Mouse (Mus musculus) sigmoid colon, adult 10 weeks (tissue): ENCODE data around the gene Psma5. TPM values are rescaled to one million over a fixed set of nuclear protein-coding genes. Genes with fewer than 3 reads are reported as not detected.

ENCODE experiments used
- polyA plus RNA-seq: library from polyadenylated mRNA; stranded (reverse); fragments of 350-450 nt; fragmentation: Illumina TruSeq; extraction: RNeasy Lipid Tissue Mini Kit (QIAGEN cat#74804); gene quantifications from one replicate; pipeline ENCODE4 v1.2.3, GENCODE M21; 2014; ENCODE audit warnings: low read depth, low replicate concordance

Gene Psma5
- polyA plus RNA-seq = 94.0 TPM

GRCm38 (mm10) chr3:108256719-108257637, at the start of gene Psma5:
Gene Psma5 (plus strand): TSS chr3:108256926.

GRCm38 (mm10) chr3:108210771-108211139, 46.0 kb upstream of the Psma5 start, which contains the start of gene Atxn7l2:
Gene Atxn7l2 (minus strand): TSS chr3:108210934.

GRCm38 (mm10) chr3:108226558-108227350, 30.0 kb upstream of the Psma5 start, which contains the start of gene Sypl2:
Gene Sypl2 (minus strand): TSS chr3:108226648.

GRCm38 (mm10) chr3:108283781-108284601, 27.3 kb downstream of the Psma5 start, which contains the start of gene Sort1:
Gene Sort1 (plus strand): TSS chr3:108284082.

Other genes with a start within 250 kb of the Psma5 start
- 29.8 TPM for gene Gstm1, start 239.0 kb upstream of the Psma5 start, polyA plus RNA-seq
- gene Gstm4, start 212.0 kb upstream of the Psma5 start, polyA plus RNA-seq = 2.9 TPM
- 7.4 TPM for gene Ampd2, start 170.3 kb upstream of the Psma5 start, polyA plus RNA-seq
- 0.88 TPM for gene Gnat2, start 164.1 kb upstream of the Psma5 start, polyA plus RNA-seq
- 306 TPM for gene Gnai3, start 110.8 kb upstream of the Psma5 start, polyA plus RNA-seq
- gene Gpr61, start 102.0 kb upstream of the Psma5 start, polyA plus RNA-seq = 0.16 TPM
- 7.9 TPM for gene Amigo1, start 70.6 kb upstream of the Psma5 start, polyA plus RNA-seq
- 12.4 TPM for gene Cyb561d1, start 55.7 kb upstream of the Psma5 start, polyA plus RNA-seq
- gene Atxn7l2, start 46.0 kb upstream of the Psma5 start, polyA plus RNA-seq = 0.91 TPM
- 0.19 TPM for gene Sypl2, start 30.3 kb upstream of the Psma5 start, polyA plus RNA-seq
- gene Sort1, start 27.2 kb downstream of the Psma5 start, polyA plus RNA-seq = 149 TPM
- not detected for gene Mybphl, start 108.0 kb downstream of the Psma5 start, polyA plus RNA-seq
- gene Psrc1, start 126.9 kb downstream of the Psma5 start, polyA plus RNA-seq = 0.91 TPM
- gene Celsr2, start 158.6 kb downstream of the Psma5 start, polyA plus RNA-seq = 0.32 TPM
- gene Sars, start 188.3 kb downstream of the Psma5 start, polyA plus RNA-seq = 14.4 TPM